Mouse (Mus musculus): Measurements from ENCODE around the gene Golt1b. TPM values are rescaled to one million over a fixed set of nuclear protein-coding genes. Genes with fewer than 3 reads are reported as not detected.
"Not testable (repeated sequence)": the region's sequence is repeated elsewhere in the genome, so short reads cannot be mapped to it uniquely, and the experiment has no call there.

The Golt1b gene
- 9.3 and 13.2 TPM in 2 replicates for polyA plus RNA-seq (2011; ENCODE audit: insufficient read depth, insufficient read length, low replicate concordance, missing spikeins)

DNA sequence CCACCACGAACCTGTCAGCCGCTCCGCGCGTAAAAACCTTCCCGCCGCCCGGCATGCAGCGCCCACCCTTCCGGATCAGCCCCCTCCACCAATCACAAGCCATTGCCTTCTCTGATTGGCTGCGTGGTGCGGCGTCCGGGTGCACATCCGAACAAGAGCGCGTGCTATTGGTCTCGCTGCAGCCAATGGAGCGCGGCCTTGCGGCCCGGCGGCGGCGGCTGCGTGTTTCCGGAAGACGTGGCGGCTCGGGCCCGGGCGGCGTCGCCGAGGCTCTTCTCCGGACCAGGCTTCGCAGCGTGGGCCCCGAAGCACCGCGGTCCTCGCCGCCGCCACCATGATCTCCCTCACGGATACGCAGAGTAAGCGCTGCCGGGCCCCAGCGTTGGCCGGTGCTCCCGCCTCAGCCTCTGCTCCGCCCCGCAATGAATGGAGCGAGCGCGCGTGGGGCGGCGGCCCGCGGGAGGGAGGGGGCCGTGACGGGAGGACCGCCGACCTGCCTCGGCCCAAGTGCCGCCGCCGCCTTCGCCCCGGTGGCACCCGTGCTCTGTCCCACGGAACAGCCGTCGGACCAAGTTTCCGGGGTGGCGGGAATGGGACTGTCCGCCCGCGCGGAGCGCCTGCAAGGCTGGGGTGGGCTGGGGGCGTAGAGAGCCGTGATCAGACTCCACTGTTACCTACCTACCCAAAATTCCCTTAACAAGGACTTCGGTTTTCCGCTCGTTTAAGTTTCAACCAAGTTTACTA is at the start of gene Golt1b, which contains the start of gene Recql:
Gene Golt1b (plus strand): TSS at position 211 of the 744 bp plus-strand sequence.
Gene Recql (minus strand): TSS at position 77 of the 744 bp plus-strand sequence.
- Histone ChIP-seq H3K4me3 (replicated peaks; ENCODE audit: control insufficient read depth, low read depth, low read length) (peak within 1 kb of the TSS; percentile 99), H3K27ac (ENCODE audit: control insufficient read depth, insufficient read depth, low read depth, low read length, poor library complexity) (peak within 1 kb of the TSS; percentile 85), H3K4me1 (ENCODE audit: control insufficient read depth, insufficient read depth, low read length) (no peaks in the 10 kb centered on the region; the same call in 1 of the 2 replicates)
- no peak for TF ChIP-seq CTCF (IDR thresholded peaks at IDR 0.05; ENCODE audit: control insufficient read depth, insufficient read depth, low read length)
- peak; percentile 66; the same call in 1 of the 2 replicates for TF ChIP-seq POLR2A (IDR thresholded peaks at IDR 0.05; ENCODE audit: borderline replicate concordance, control insufficient read depth, low read depth, low read length)
- WGBS, result under 1% methylated on average over 82 of the region's 87 CpGs

DNA sequence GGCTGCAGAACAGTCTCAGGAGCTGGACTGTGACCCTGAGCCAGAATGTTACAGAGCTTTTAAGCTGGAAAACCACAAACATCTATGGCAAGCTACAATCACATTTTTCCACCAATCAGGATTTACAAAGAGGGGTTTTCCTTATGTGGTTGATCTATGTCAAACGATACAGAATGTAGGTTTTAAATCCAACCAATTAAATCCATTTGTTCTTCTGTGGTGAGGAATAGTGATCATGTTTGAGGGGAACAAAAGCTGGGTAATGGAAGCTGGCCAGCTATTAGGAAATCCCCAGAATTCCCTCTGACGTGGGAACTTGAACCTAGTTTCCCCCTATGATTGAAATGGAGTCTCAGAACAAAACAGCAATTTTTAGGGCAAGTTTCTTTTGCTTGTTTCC is 48.1 kb upstream of the Golt1b start:
- Histone ChIP-seq H3K4me1 (ENCODE audit: control insufficient read depth, insufficient read depth, low read length) (no peaks in the 10 kb centered on the region), H3K27ac (ENCODE audit: control insufficient read depth, insufficient read depth, low read depth, low read length, poor library complexity) (no peak overlapping the region), H3K4me3 (replicated peaks; ENCODE audit: control insufficient read depth, low read depth, low read length) (no peak overlapping the region)
- no peak for TF ChIP-seq POLR2A (IDR thresholded peaks at IDR 0.05; ENCODE audit: borderline replicate concordance, control insufficient read depth, low read depth, low read length)
- no peak for TF ChIP-seq CTCF (IDR thresholded peaks at IDR 0.05; ENCODE audit: control insufficient read depth, insufficient read depth, low read length)
- 53% methylated on average over 2 of the region's 2 CpGs for WGBS

DNA sequence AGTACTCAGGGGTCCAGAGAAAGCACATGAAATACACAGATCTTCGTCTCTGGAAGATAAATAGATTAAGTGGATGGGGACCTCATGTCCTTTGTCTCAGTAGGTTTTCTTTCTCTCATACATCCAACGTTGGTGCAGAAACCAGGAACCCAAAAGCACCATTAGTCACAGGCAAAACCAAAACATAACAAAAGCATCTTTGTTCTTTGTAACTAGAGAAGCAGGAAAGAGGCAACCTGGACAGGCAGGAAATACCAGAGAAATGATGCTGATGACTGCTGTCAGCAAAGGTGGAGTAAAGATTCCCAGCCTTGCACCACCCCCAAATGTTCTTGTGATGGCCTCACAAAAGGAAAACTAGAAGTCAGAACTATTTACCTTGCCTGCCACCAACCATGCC is 47.4 kb upstream of the Golt1b start:
- Histone ChIP-seq H3K27ac (ENCODE audit: control insufficient read depth, insufficient read depth, low read depth, low read length, poor library complexity) (no peak overlapping the region), H3K4me3 (replicated peaks; ENCODE audit: control insufficient read depth, low read depth, low read length) (no peak overlapping the region), H3K4me1 (ENCODE audit: control insufficient read depth, insufficient read depth, low read length) (no peaks in the 10 kb centered on the region)
- TF ChIP-seq POLR2A (IDR thresholded peaks at IDR 0.05; ENCODE audit: borderline replicate concordance, control insufficient read depth, low read depth, low read length) (no peak), CTCF (IDR thresholded peaks at IDR 0.05; ENCODE audit: control insufficient read depth, insufficient read depth, low read length) (no peak)
- WGBS, result 28% methylated on average over 2 of the region's 2 CpGs

DNA sequence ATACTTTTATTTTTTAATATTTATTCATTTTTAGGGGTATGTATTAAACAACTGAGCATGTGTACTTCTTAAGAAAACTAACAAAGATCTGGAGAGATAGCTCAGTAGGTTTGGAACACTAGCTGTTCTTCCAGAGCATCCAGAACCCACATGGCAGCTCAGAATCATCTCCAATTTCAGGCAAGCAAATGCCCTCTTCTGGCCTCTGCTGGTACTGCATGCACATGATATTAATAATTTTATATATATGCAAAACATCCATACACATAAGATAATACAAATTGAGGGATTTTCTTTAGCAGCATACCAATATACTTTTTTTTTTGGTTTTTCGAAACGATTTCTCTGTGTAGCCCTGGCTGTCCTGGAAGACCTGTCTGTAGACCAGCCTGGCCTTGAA is 43.5 kb upstream of the Golt1b start:
- WGBS, result 56% methylated on average over 2 of the region's 2 CpGs
- H3K4me1 ChIP-seq (ENCODE audit: control insufficient read depth, insufficient read depth, low read length), result no peaks in the 10 kb centered on the region
- no peak overlapping the region for H3K4me3 ChIP-seq (replicated peaks; ENCODE audit: control insufficient read depth, low read depth, low read length)
- TF ChIP-seq POLR2A (IDR thresholded peaks at IDR 0.05; ENCODE audit: borderline replicate concordance, control insufficient read depth, low read depth, low read length), result no peak
- TF ChIP-seq CTCF (IDR thresholded peaks at IDR 0.05; ENCODE audit: control insufficient read depth, insufficient read depth, low read length), result peak; percentile 29
- H3K27ac ChIP-seq (ENCODE audit: control insufficient read depth, insufficient read depth, low read depth, low read length, poor library complexity), result no peak overlapping the region

DNA sequence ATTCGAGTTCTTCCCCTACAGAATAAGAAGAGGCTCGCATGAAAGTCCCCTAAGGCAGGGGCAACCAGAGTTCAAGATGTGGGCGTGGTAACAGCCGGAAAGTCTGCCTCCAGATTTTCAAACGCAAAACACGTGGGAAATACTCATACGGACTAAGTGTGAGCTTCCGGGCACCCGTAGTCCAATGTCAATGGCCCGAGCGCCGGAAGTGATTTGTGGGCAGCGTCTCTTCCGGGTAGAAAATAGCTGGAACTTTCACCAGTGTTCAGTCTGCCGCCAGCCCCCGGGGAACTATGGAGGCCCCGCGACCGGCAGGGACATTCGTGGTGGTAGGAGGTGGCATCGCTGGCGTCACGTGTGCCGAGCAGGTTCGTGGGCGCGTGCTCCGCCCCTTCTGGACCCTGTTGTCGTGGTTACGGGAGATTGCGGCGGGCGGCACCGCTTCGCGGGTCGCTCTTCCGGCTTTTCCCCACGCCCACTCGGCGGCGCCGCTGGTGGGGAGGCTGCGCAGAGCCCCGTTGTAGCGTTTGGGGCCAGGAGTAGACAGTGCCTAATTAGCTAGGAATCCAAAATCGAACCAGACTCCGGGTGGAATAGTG is 41.5 kb upstream of the Golt1b start, which contains the start of gene Pyroxd1:
Gene Pyroxd1 (plus strand): TSS at position 215 of the 599 bp plus-strand sequence.
- no peaks in the 10 kb centered on the region for H3K4me1 ChIP-seq (ENCODE audit: control insufficient read depth, insufficient read depth, low read length)
- H3K4me3 ChIP-seq (replicated peaks; ENCODE audit: control insufficient read depth, low read depth, low read length), result peak within 1 kb of the TSS; percentile 98
- peak within 1 kb of the TSS; percentile 90 for H3K27ac ChIP-seq (ENCODE audit: control insufficient read depth, insufficient read depth, low read depth, low read length, poor library complexity)
- TF ChIP-seq POLR2A (IDR thresholded peaks at IDR 0.05; ENCODE audit: borderline replicate concordance, control insufficient read depth, low read depth, low read length) (peak; percentile 20; the same call in 1 of the 2 replicates), CTCF (IDR thresholded peaks at IDR 0.05; ENCODE audit: control insufficient read depth, insufficient read depth, low read length) (no peak)
- WGBS, result under 1% methylated on average over 48 of the region's 48 CpGs

DNA sequence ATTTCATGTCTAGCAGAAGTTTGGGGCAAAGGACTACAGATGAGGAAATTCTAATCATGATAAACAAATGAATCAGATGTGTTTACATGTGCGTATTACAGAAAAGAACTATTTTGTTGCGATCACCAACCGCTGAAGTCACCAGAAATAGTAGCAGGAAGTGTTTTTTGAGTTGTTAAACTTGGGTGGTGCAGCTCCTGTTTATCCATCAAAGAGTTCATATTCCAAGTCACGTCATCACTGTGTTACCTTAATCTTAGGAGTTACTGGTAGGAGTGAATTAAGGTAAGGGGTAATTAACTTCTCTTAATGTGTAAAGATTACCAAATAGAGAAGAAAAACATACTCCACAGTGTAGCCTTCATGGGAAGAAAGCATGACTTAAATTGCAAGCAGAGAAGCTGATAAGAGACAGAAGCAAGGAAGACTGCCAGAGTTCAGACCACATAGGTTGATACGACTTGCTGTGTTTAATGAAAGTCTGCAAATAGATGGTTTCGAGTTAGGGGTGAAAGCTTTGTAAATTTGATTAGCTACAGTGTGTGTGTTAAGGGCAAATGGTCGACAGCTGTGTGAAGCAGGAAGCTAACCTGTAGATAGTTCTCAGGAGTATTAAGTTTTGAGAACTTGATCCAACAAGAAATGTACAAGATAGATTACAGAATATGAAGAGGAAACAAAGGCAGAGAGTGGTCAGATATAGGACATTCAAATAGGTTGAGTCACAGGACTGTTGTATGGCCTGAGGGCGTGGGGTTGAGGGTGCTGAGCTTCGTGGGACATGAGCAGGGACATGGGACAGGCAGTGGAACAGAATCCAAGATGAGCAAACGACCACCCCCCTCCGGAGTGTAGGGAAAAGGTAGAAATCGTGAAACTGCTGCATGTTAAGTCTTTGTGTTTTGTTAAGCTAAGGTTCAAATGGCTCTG is 40.6 kb upstream of the Golt1b start:
- TF ChIP-seq POLR2A (IDR thresholded peaks at IDR 0.05; ENCODE audit: borderline replicate concordance, control insufficient read depth, low read depth, low read length), result no peak
- TF ChIP-seq CTCF (IDR thresholded peaks at IDR 0.05; ENCODE audit: control insufficient read depth, insufficient read depth, low read length), result no peak
- 41% methylated on average over 12 of the region's 12 CpGs for WGBS
- no peak overlapping the region for H3K27ac ChIP-seq (ENCODE audit: control insufficient read depth, insufficient read depth, low read depth, low read length, poor library complexity)
- no peaks in the 10 kb centered on the region for H3K4me1 ChIP-seq (ENCODE audit: control insufficient read depth, insufficient read depth, low read length)
- peak overlapping the region; percentile 98 for H3K4me3 ChIP-seq (replicated peaks; ENCODE audit: control insufficient read depth, low read depth, low read length)

DNA sequence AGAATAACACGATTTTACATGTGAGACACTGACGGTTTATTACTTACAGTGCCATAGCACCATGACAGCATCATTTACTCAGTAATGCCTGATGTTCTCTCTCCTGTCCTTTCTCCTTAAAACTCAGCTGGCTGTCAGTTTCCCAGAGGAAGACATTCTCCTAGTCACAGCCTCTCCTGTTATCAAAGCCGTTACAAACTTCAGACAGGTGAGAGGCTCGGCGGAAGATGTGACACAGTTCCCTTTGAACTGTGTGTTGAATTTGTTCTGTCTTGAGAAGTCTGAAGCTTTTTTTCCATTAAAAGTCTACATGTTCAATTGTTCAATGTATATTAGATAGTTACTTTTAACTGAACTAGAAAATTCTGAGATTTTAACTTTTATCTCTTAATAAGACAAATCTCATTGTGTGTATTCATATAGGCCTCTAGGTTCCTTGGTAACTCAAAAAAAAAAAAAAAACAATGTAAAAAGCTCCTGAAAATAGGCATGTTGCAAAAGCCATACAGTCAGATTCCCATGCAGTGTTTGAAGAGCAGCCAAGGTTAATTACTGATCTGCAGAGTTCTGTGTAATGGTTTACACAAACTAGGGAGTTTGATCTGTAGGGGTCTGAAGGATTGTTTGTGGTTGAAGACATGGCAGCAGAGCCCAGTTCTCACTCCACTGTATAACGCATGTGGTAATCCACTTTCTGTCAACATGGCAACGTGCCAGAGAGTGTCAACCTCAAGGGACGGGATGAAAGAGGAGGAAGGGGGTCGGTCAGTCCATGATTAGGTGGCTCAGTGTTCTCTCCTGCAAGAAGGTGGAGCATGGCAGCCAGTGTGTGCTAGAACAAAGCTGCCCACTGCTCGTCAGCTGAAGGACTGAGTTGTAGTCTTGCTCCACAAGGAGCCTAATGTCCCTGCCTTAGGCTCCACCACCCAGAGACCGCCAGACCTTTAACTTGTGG is 39.3 kb upstream of the Golt1b start:
- 68% methylated on average over 11 of the region's 11 CpGs for WGBS
- no peaks in the 10 kb centered on the region for H3K4me1 ChIP-seq (ENCODE audit: control insufficient read depth, insufficient read depth, low read length)
- no peak overlapping the region for H3K27ac ChIP-seq (ENCODE audit: control insufficient read depth, insufficient read depth, low read depth, low read length, poor library complexity)
- no peak overlapping the region for H3K4me3 ChIP-seq (replicated peaks; ENCODE audit: control insufficient read depth, low read depth, low read length)
- TF ChIP-seq POLR2A (IDR thresholded peaks at IDR 0.05; ENCODE audit: borderline replicate concordance, control insufficient read depth, low read depth, low read length), result no peak
- TF ChIP-seq CTCF (IDR thresholded peaks at IDR 0.05; ENCODE audit: control insufficient read depth, insufficient read depth, low read length), result no peak

DNA sequence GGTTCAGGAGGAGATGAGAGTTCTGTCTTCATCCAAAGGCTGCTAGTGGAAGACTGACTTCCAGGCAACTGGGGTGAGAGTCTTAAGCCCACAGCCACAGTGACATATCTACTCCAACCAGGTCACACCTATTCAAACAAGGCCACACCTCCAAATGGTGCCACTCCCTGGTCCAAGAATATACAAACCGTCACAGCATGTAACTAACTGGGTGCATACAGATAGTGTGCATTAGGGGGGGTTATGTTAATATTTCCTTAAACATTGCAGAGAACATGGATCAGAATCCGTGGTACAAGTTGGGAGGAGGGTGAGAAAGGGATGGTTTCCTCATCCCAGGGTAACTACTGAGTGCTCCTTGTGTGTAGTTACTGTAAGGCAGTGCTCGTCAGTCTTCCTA is 34.9 kb upstream of the Golt1b start:
- H3K4me1 ChIP-seq (ENCODE audit: control insufficient read depth, insufficient read depth, low read length); H3K4me3 ChIP-seq (replicated peaks; ENCODE audit: control insufficient read depth, low read depth, low read length): not testable (repeated sequence)
- WGBS, result 84% methylated on average over 3 of the region's 3 CpGs

More for the DNA sequence above, 34.9 kb upstream of the Golt1b start:
- H3K27ac ChIP-seq (ENCODE audit: control insufficient read depth, insufficient read depth, low read depth, low read length, poor library complexity), result not testable (repeated sequence)
